Mouse (Mus musculus): Measurements from ENCODE around the gene Cct7. TPM values are rescaled to one million over a fixed set of nuclear protein-coding genes. Genes with fewer than 3 reads are reported as not detected.

The Cct7 gene
- polyA plus RNA-seq, 1 experiment from 2014 or later = 720 TPM

DNA sequence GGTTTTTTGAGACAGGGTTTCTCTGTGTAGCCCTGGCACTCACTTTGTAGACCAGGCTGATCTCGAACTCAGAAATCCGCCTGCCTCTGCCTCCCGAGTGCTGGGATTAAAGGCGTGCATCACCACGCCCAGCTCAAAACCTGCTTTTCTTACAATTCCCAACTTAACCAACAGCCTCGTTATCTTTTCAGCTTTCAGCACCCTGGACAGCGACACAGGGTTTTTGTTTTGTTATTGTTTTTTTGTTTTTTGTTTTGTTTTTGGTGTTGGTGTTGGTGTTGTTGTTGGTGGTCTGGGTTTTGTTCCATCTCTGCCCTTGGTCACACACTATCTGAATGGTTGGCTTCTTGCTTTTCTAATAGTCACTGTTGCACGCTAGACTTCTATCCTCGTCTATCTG, 46.8 kb downstream of the Cct7 start:
- Histone ChIP-seq H3K4me2 (ENCODE audit: low read depth, low read length) (no peak overlapping the region), H3K27ac (replicated peaks; ENCODE audit: low read depth, low read length) (no peak overlapping the region), H3K9ac (replicated peaks; ENCODE audit: low read length) (no peak overlapping the region), H3K4me3 (ENCODE audit: low read depth, low read length) (no peak overlapping the region), H3K27me3 (ENCODE audit: control insufficient read depth, insufficient read depth, low read length) (no peaks in the 10 kb centered on the region), H3K36me3 (replicated peaks; ENCODE audit: control insufficient read depth, insufficient read depth, low read depth, low read length) (no peaks in the 10 kb centered on the region), H3K4me1 (ENCODE audit: control insufficient read depth, insufficient read depth, low read length) (no peaks in the 10 kb centered on the region; the same call in 1 of the 2 replicates), H3K9me3 (replicated peaks; ENCODE audit: control insufficient read depth, low read length) (no peaks in the 10 kb centered on the region)
- peak; percentile 53 for DNase-seq (ENCODE audit: low spot score)
- no peak for ATAC-seq (replicated peaks; ENCODE audit: insufficient number of reproducible peaks, low FRiP score, low TSS enrichment, low read depth)
- WGBS = 66% methylated on average over 9 of the region's 9 CpGs

GRCm38 (mm10) chr6:85500416-85500815, 49.1 kb downstream of the Cct7 start:
- Histone ChIP-seq H3K36me3 (replicated peaks; ENCODE audit: control insufficient read depth, insufficient read depth, low read depth, low read length) (no peaks in the 10 kb centered on the region), H3K9ac (replicated peaks; ENCODE audit: low read length) (no peak overlapping the region), H3K4me2 (ENCODE audit: low read depth, low read length) (no peak overlapping the region), H3K27me3 (ENCODE audit: control insufficient read depth, insufficient read depth, low read length) (peaks cover 4% of the 10 kb centered on the region; the same call in 1 of the 2 replicates), H3K27ac (replicated peaks; ENCODE audit: low read depth, low read length) (no peak overlapping the region), H3K9me3 (replicated peaks; ENCODE audit: control insufficient read depth, low read length) (no peaks in the 10 kb centered on the region), H3K4me3 (ENCODE audit: low read depth, low read length) (no peak overlapping the region), H3K4me1 (ENCODE audit: control insufficient read depth, insufficient read depth, low read length) (no peaks in the 10 kb centered on the region; the same call in 1 of the 2 replicates)
- WGBS = 66% methylated on average over 1 of the region's 1 CpGs
- no peak for ATAC-seq (replicated peaks; ENCODE audit: insufficient number of reproducible peaks, low FRiP score, low TSS enrichment, low read depth)
- no peak for DNase-seq (ENCODE audit: low spot score)

GRCm38 (mm10) chr6:85501571-85502102, 50.3 kb downstream of the Cct7 start:
- H3K27me3 ChIP-seq (ENCODE audit: control insufficient read depth, insufficient read depth, low read length) = peaks cover 4% of the 10 kb centered on the region; the same call in 1 of the 2 replicates
- H3K4me1 ChIP-seq (ENCODE audit: control insufficient read depth, insufficient read depth, low read length) = no peaks in the 10 kb centered on the region; the same call in 1 of the 2 replicates
- H3K9ac ChIP-seq (replicated peaks; ENCODE audit: low read length) = no peak overlapping the region
- no peaks in the 10 kb centered on the region for H3K36me3 ChIP-seq (replicated peaks; ENCODE audit: control insufficient read depth, insufficient read depth, low read depth, low read length)
- peak overlapping the region; percentile 94; the same call in 1 of the 2 replicates for H3K4me2 ChIP-seq (ENCODE audit: low read depth, low read length)
- DNase-seq (ENCODE audit: low spot score) = no peak
- no peak overlapping the region for H3K27ac ChIP-seq (replicated peaks; ENCODE audit: low read depth, low read length)
- peak overlapping the region; percentile 74 for H3K4me3 ChIP-seq (ENCODE audit: low read depth, low read length)
- WGBS = 10% methylated on average over 6 of the region's 6 CpGs
- no peaks in the 10 kb centered on the region for H3K9me3 ChIP-seq (replicated peaks; ENCODE audit: control insufficient read depth, low read length)
- no peak for ATAC-seq (replicated peaks; ENCODE audit: insufficient number of reproducible peaks, low FRiP score, low TSS enrichment, low read depth)

DNA sequence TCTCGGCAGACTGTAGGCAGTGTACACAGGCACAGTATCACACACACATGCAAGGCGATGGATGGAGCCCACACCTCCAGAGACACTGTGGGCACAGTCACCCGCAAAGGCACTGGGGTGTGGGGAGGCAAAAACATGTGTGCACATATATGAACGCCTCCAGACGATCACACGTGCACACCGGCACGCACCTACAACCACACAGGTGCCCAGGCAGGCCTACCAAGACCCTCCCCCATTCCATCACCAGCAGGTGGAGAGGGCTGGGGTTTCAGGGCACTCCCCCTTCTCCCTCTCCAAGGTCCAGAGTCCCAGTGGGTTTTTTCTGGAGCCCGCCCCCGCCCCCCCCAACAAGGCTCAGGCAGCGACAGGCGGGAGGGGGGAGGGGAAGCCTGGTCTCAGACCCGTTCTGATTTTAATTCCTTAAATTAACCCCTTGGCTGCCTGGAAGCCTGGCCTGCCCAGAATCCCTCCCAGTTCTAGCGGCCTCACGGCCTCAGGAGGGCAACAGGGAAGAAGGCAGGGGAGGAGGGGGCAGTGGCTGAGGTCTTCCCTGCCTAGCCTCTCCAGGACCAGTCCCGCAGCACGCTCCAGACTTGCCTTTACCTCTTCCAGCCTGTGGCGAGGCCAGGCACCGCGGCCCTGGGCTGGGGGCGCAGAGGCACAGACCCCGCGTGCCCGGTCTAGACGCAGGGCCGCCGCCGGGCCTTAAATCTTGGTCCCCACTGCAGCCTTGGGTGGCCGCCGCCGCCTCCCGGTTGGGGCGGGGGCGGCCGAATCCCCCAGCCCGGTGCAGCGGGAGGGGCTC, 51.0 kb downstream of the Cct7 start:
- Histone ChIP-seq H3K4me3 (ENCODE audit: low read depth, low read length) (peak overlapping the region; percentile 74), H3K27me3 (ENCODE audit: control insufficient read depth, insufficient read depth, low read length) (peaks cover 4% of the 10 kb centered on the region; the same call in 1 of the 2 replicates), H3K9me3 (replicated peaks; ENCODE audit: control insufficient read depth, low read length) (no peaks in the 10 kb centered on the region), H3K27ac (replicated peaks; ENCODE audit: low read depth, low read length) (no peak overlapping the region), H3K4me1 (ENCODE audit: control insufficient read depth, insufficient read depth, low read length) (no peaks in the 10 kb centered on the region; the same call in 1 of the 2 replicates), H3K4me2 (ENCODE audit: low read depth, low read length) (peak overlapping the region; percentile 94), H3K36me3 (replicated peaks; ENCODE audit: control insufficient read depth, insufficient read depth, low read depth, low read length) (no peaks in the 10 kb centered on the region), H3K9ac (replicated peaks; ENCODE audit: low read length) (peak overlapping the region; percentile 71)
- DNase-seq (ENCODE audit: low spot score) (peak; percentile 50), ATAC-seq (replicated peaks; ENCODE audit: insufficient number of reproducible peaks, low FRiP score, low TSS enrichment, low read depth) (peak; percentile 87)
- WGBS = 2% methylated on average over 31 of the region's 37 CpGs

GRCm38 (mm10) chr6:85502911-85503250, 51.6 kb downstream of the Cct7 start, which contains the start of gene Fbxo41:
Fbxo41 (minus strand) TSS chr6:85502994.
- H3K9me3 ChIP-seq (replicated peaks; ENCODE audit: control insufficient read depth, low read length) = no peaks in the 10 kb centered on the region
- H3K4me2 ChIP-seq (ENCODE audit: low read depth, low read length) = peak within 1 kb of the TSS; percentile 94
- no peaks in the 10 kb centered on the region; the same call in 1 of the 2 replicates for H3K4me1 ChIP-seq (ENCODE audit: control insufficient read depth, insufficient read depth, low read length)
- under 1% methylated on average over 20 of the region's 22 CpGs for WGBS
- DNase-seq (ENCODE audit: low spot score) (peak; percentile 60), ATAC-seq (replicated peaks; ENCODE audit: insufficient number of reproducible peaks, low FRiP score, low TSS enrichment, low read depth) (peak; percentile 78)
- H3K27me3 ChIP-seq (ENCODE audit: control insufficient read depth, insufficient read depth, low read length) = peaks cover 4% of the 10 kb centered on the region; the same call in 1 of the 2 replicates
- H3K27ac ChIP-seq (replicated peaks; ENCODE audit: low read depth, low read length) = no peak within 1 kb of the TSS
- no peaks in the 10 kb centered on the region for H3K36me3 ChIP-seq (replicated peaks; ENCODE audit: control insufficient read depth, insufficient read depth, low read depth, low read length)
- peak within 1 kb of the TSS; percentile 74 for H3K4me3 ChIP-seq (ENCODE audit: low read depth, low read length)
- H3K9ac ChIP-seq (replicated peaks; ENCODE audit: low read length) = peak within 1 kb of the TSS; percentile 71

GRCm38 (mm10) chr6:85504908-85505307, 53.6 kb downstream of the Cct7 start:
- 74% methylated on average over 2 of the region's 2 CpGs for WGBS

GRCm38 (mm10) chr6:85508602-85509001, 57.3 kb downstream of the Cct7 start:
- Histone ChIP-seq H3K36me3 (replicated peaks; ENCODE audit: control insufficient read depth, insufficient read depth, low read depth, low read length) (no peaks in the 10 kb centered on the region), H3K27ac (replicated peaks; ENCODE audit: low read depth, low read length) (no peak overlapping the region), H3K9me3 (replicated peaks; ENCODE audit: control insufficient read depth, low read length) (no peaks in the 10 kb centered on the region), H3K27me3 (ENCODE audit: control insufficient read depth, insufficient read depth, low read length) (peaks cover 41% of the 10 kb centered on the region), H3K9ac (replicated peaks; ENCODE audit: low read length) (no peak overlapping the region), H3K4me3 (ENCODE audit: low read depth, low read length) (no peak overlapping the region), H3K4me1 (ENCODE audit: control insufficient read depth, insufficient read depth, low read length) (peaks cover 4% of the 10 kb centered on the region), H3K4me2 (ENCODE audit: low read depth, low read length) (no peak overlapping the region)
- ATAC-seq (replicated peaks; ENCODE audit: insufficient number of reproducible peaks, low FRiP score, low TSS enrichment, low read depth) (no peak), DNase-seq (ENCODE audit: low spot score) (no peak)
- WGBS = 43% methylated on average over 5 of the region's 5 CpGs

More at GRCm38 (mm10) chr6:85504908-85505307, 53.6 kb downstream of the Cct7 start:
- Histone ChIP-seq H3K27me3 (ENCODE audit: control insufficient read depth, insufficient read depth, low read length) (peaks cover 6% of the 10 kb centered on the region), H3K4me1 (ENCODE audit: control insufficient read depth, insufficient read depth, low read length) (no peaks in the 10 kb centered on the region; the same call in 1 of the 2 replicates), H3K27ac (replicated peaks; ENCODE audit: low read depth, low read length) (no peak overlapping the region), H3K36me3 (replicated peaks; ENCODE audit: control insufficient read depth, insufficient read depth, low read depth, low read length) (no peaks in the 10 kb centered on the region), H3K4me3 (ENCODE audit: low read depth, low read length) (no peak overlapping the region), H3K9me3 (replicated peaks; ENCODE audit: control insufficient read depth, low read length) (no peaks in the 10 kb centered on the region), H3K9ac (replicated peaks; ENCODE audit: low read length) (no peak overlapping the region), H3K4me2 (ENCODE audit: low read depth, low read length) (no peak overlapping the region)
- ATAC-seq (replicated peaks; ENCODE audit: insufficient number of reproducible peaks, low FRiP score, low TSS enrichment, low read depth) = no peak
- no peak for DNase-seq (ENCODE audit: low spot score)

- Histone ChIP-seq H3K9me3 (replicated peaks; ENCODE audit: control insufficient read depth, low read length) (no peaks in the 10 kb centered on the region), H3K36me3 (replicated peaks; ENCODE audit: control insufficient read depth, insufficient read depth, low read depth, low read length) (no peaks in the 10 kb centered on the region), H3K4me1 (ENCODE audit: control insufficient read depth, insufficient read depth, low read length) (peaks cover 4% of the 10 kb centered on the region), H3K4me3 (ENCODE audit: low read depth, low read length) (no peak overlapping the region), H3K9ac (replicated peaks; ENCODE audit: low read length) (no peak overlapping the region), H3K27ac (replicated peaks; ENCODE audit: low read depth, low read length) (no peak overlapping the region), H3K27me3 (ENCODE audit: control insufficient read depth, insufficient read depth, low read length) (peaks cover 51% of the 10 kb centered on the region), H3K4me2 (ENCODE audit: low read depth, low read length) (no peak overlapping the region)
- no peak for ATAC-seq (replicated peaks; ENCODE audit: insufficient number of reproducible peaks, low FRiP score, low TSS enrichment, low read depth)
- DNase-seq (ENCODE audit: low spot score) = peak; percentile 81
- 1% methylated on average over 6 of the region's 6 CpGs for WGBS
Measured at GRCm38 (mm10) chr6:85510476-85510875, 59.2 kb downstream of the Cct7 start.
